Mouse (Mus musculus): ENCODE measurements at regions not wholly inside any gene's neighbourhood (a gene's known extent, or its start where the extent isn't known, plus 50 kb on each side); places are given as distances from the start of the nearest gene placed in this dataset.

GRCm38 (mm10) chr1:186572651-186573050, 133.1 kb downstream of the Tgfb2 start:
- no peak for DNase-seq (ENCODE audit: low spot score)

- no peak for DNase-seq (ENCODE audit: low spot score)
Observed at GRCm38 (mm10) chr1:186572092-186572491, 133.7 kb downstream of the Tgfb2 start.

- DNase-seq (ENCODE audit: low spot score) = no peak
Observed at GRCm38 (mm10) chr1:186568496-186568895, 137.3 kb downstream of the Tgfb2 start.

GRCm38 (mm10) chr1:186568076-186568475, 137.7 kb downstream of the Tgfb2 start:
- DNase-seq (ENCODE audit: low spot score) = no peak

GRCm38 (mm10) chr1:186567136-186567826, 138.5 kb downstream of the Tgfb2 start:
- no peak for DNase-seq (ENCODE audit: low spot score)

GRCm38 (mm10) chr1:186562027-186562426, 143.8 kb downstream of the Tgfb2 start:
- no peak for DNase-seq (ENCODE audit: low spot score)

- no peak for DNase-seq (ENCODE audit: low spot score)
Observed at GRCm38 (mm10) chr1:186555441-186555975, 150.3 kb downstream of the Tgfb2 start.

GRCm38 (mm10) chr1:186554520-186555010, 151.2 kb downstream of the Tgfb2 start:
- DNase-seq (ENCODE audit: low spot score) = no peak

GRCm38 (mm10) chr1:186552689-186553088, 153.1 kb downstream of the Tgfb2 start:
- DNase-seq (ENCODE audit: low spot score) = no peak

GRCm38 (mm10) chr1:186550265-186550885, 155.4 kb downstream of the Tgfb2 start:
- peak; percentile 47 for DNase-seq (ENCODE audit: low spot score)

GRCm38 (mm10) chr1:186549207-186549606, 156.6 kb downstream of the Tgfb2 start:
- DNase-seq (ENCODE audit: low spot score) = no peak

GRCm38 (mm10) chr1:186546386-186547185, 159.2 kb downstream of the Tgfb2 start:
- DNase-seq (ENCODE audit: low spot score) = no peak

- DNase-seq (ENCODE audit: low spot score) = no peak
Observed at GRCm38 (mm10) chr1:186540070-186540469, 165.7 kb downstream of the Tgfb2 start.

GRCm38 (mm10) chr1:186538233-186538632, 167.6 kb downstream of the Tgfb2 start:
- no peak for DNase-seq (ENCODE audit: low spot score)

GRCm38 (mm10) chr1:186515976-186516375, 189.8 kb downstream of the Tgfb2 start:
- DNase-seq (ENCODE audit: low spot score) = no peak

- no peak for DNase-seq (ENCODE audit: low spot score)
Observed at GRCm38 (mm10) chr1:186515071-186515470, 190.7 kb downstream of the Tgfb2 start.

- DNase-seq (ENCODE audit: low spot score) = no peak
Observed at GRCm38 (mm10) chr1:186513861-186514260, 191.9 kb downstream of the Tgfb2 start.

GRCm38 (mm10) chr1:186510531-186510930, 195.3 kb downstream of the Tgfb2 start:
- DNase-seq (ENCODE audit: low spot score) = no peak

- peak; percentile 5 for DNase-seq (ENCODE audit: low spot score)
Observed at GRCm38 (mm10) chr1:186508358-186508757, 197.4 kb downstream of the Tgfb2 start.

GRCm38 (mm10) chr1:186507956-186508355, 197.8 kb downstream of the Tgfb2 start:
- no peak for DNase-seq (ENCODE audit: low spot score)

GRCm38 (mm10) chr1:186506517-186506916, 199.3 kb downstream of the Tgfb2 start:
- no peak for DNase-seq (ENCODE audit: low spot score)

- no peak for DNase-seq (ENCODE audit: low spot score)
Observed at GRCm38 (mm10) chr1:186505912-186506311, 199.9 kb downstream of the Tgfb2 start.
